Mouse (Mus musculus): ENCODE measurements around the gene Pde6h. TPM values are rescaled to one million over a fixed set of nuclear protein-coding genes. Genes with fewer than 3 reads are reported as not detected.
"Not testable (repeated sequence)": the region's sequence is repeated elsewhere in the genome, so short reads cannot be mapped to it uniquely, and the experiment has no call there.

The Pde6h gene
- total RNA-seq (2021), result not detected
- long read RNA-seq, experiment 1, result 0 reads
- long read RNA-seq, experiment 2, result 0 reads

DNA sequence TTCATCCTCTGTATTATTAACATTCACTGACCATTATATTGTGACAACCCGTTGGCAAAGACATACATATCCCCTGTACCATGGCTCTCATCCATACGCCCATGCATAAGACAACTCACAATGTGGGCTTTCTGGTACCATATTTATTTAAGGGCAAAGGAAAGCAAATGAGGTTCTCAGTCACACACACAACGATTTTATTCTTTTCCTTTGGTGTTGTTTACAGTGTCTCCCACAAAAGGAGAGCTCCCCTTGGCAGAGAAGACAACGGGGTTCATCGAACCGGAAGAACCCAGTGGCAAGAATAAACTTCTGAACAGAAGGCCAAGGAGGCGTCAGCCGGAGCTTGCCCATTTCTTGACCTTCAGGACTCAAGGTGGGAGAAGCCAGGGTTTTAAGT lies at the start of gene Pde6h:
Gene Pde6h, plus strand, starts transcription at position 301 of the 400 bp plus-strand sequence.
- DNase-seq (ENCODE audit: low spot score in 2 of 2), result no peak

DNA sequence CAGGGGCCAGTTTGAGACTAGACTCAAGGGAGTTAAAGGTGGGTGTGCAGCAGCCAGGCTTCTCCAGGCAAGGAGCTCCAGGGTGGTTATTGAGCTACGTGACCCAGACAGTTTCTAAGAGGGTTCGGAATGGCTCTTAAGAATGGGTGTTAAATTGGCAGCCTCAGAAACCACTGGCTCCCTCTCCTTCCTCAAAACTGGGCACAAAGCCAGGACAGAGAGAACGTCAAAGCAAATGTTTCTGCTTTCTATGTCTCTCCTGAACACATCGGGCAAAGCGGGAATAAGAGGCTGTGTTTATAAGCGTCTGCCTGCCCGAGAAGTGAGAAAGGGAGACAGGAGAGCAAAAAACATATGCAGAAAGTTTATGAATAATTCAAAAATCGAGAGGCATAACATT lies 49.0 kb upstream of the Pde6h start:
- DNase-seq (ENCODE audit: low spot score in 2 of 2), result no peak

DNA sequence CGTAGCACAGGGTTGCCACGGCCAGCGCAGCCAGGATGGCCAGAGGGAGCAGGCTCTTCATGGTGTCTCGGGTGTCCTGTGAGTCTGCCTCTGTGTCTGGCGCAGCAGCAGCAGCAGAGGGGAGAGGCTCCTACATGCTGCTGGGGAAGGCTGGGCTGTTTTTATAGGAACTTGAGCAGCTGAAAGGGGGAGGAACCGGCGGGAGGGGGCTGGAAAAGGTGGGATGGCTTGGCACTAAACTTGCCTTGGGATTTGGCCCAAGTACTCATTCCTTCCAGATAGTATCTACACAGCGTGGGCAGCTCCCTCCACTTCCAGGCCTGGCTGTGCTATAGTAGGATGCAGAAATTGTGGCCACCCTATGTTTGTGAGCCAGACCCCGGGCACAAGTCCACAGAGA lies 48.0 kb upstream of the Pde6h start, which contains the start of gene Mgp:
Gene Mgp, minus strand, starts transcription at position 154 of the 400 bp plus-strand sequence.
- DNase-seq (ENCODE audit: low spot score in 2 of 2), result peak in 1 of 2 experiments; percentile 45

DNA sequence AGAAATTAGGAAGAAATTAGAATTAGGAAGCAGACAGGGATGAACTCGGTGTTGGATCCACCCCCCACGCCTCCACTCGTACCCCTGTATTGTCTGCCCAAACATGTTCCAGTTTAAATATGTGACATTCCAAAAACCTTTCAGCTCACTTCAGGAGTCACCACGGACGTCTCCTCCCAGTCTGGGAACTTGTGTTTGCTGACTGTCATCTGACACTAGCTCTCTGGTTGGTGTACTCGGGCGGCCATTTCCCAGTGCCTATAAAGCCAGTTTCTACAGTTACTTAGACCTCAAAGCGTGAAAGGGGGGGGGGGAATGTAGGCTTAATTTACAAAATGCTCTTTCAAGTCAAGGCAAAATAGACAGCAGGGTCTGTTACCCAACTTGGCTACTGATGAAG lies 42.0 kb upstream of the Pde6h start:
- DNase-seq (ENCODE audit: low spot score in 2 of 2), result no peak

DNA sequence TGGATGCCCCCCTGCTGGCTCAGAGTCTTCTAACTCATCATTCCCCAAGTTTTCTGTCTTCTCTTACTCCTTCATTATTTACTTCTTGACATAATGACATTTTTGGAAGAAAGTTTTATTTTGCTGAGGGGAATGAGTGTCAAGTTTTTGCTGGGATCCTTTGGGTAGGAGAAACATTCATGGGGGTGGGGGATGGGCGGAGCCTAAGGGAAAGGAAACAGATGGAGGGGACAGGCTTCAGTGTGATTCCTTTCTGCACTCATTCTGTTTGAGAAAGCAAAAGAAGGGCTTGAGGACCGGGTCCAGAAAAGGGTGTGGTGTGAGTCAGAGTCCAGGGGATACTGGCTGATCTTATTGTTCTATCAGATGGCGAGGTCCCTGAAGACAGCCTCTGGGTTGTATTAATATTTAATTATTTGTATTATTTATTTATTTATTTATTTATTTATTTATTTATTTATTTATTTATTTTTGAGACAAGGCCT lies 40.2 kb upstream of the Pde6h start:
- DNase-seq (ENCODE audit: low spot score in 2 of 2), result no peak

DNA sequence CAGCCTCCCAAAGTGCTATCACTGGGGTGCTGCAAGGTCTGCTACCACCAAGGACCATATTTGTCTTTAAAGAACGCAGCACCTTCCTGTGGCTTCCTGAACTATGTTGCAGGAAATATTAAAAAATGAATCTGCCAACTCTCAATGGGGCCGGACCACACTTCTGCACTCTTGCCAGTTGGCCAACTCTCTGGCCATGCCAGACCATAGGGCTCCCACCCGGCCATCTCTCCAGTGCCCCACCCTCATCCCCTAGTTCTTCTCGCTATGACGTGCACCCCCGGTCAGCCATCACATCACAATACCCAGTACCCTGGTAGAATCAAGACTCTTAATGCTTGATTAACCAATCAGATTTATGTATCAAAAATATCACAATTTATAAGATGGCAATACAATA lies 39.7 kb upstream of the Pde6h start:
- DNase-seq (ENCODE audit: low spot score in 2 of 2), result no peak

DNA sequence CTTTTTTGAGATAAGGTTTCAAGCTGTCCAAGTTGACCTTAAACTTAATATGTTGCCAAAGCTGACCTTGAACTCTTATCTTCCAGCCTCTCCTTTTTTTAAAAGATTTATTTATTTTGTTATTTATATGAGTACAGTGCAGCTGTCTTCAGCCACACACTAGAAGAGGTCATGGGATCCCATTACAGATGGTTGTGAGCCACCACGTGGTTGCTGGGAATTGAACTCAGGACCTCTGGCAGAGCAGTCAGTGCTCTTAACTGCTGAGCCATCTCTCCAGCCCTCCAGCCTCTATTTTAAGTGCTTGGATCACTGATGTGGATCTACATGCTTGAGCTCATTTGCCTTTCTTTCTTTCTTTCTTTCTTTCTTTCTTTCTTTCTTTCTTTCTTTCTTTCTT lies 38.9 kb upstream of the Pde6h start:
- DNase-seq (ENCODE audit: low spot score in 2 of 2), result not testable (repeated sequence)

DNA sequence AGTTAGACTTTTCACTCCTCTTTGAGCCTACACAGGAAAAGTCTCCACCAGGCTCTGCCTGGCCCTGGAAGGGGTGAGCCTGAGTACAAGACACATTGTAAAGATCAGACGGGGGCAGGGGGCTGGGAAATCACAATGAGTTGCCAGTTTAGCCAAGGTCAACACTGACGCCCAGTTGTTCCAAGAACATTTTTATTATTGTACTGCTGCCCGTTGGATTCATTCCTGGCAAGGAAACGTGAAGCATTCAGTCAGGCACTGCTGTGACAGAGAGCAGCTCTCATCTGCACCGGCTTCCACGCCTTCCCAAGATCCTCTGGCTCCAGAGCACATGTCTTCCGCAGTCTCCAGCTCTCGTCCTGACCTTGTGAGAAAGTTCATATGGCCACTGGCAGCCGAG lies 35.8 kb upstream of the Pde6h start:
- DNase-seq (ENCODE audit: low spot score in 2 of 2), result peak in 1 of 2 experiments; percentile 31

DNA sequence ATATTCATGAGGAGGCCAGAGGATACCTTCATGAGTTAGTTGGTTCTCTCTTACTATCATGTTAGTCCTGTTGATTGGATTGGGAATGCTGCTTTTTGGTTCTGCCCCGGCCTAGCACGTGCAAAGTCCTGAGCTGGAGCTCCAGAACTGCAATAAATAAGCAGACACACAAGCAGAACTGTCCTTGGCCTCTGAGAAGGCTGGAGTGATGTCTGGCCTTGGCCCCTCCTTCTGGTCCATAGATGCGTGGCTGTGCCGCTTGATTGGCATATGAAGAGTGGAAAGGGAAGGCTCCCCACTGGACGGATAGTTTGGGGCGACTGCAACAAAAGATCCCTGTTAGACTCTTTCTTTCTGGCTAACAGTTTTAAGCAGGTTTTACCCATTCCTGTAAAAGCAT lies 34.6 kb upstream of the Pde6h start:
- DNase-seq (ENCODE audit: low spot score in 2 of 2), result no peak

DNA sequence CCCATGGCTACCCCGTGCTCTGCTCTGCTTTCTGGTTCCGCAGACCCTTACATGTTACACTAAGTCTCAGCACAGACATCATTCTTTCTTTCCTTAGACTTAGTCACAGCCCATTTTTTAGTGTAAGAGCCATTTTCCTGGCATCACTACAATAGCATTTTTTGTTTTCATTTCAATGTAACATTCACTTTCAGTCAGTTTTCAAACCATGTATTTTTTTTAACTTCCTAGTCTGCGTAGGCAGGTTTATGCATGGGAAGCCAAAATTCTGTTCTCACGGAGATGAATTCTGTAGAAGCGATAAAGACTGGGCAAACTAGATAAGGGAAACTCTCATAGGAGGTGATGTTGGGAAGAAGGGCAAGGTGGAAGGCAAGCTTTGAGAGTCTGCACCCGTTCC lies 34.1 kb upstream of the Pde6h start:
- DNase-seq (ENCODE audit: low spot score in 2 of 2), result no peak

DNA sequence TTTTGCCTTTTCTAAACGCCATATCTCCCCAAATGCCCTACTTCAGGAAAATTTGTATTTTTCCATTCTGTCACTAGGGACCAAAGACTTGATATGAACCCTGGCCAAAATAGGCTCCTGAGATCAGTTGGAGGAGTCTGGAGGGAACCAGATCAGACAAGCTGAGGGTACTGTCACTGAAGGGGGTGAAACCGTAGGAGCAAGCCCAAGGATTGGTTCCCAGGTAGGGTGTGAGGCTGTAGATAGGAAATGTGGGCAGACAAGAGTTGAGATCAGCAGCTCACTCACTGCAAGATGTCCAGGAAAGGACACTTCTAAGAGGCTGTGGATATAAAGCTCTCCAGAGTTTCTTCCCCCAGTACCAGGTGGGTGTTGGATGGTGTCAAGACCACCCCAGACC lies 31.6 kb upstream of the Pde6h start:
- DNase-seq (ENCODE audit: low spot score in 2 of 2), result no peak

DNA sequence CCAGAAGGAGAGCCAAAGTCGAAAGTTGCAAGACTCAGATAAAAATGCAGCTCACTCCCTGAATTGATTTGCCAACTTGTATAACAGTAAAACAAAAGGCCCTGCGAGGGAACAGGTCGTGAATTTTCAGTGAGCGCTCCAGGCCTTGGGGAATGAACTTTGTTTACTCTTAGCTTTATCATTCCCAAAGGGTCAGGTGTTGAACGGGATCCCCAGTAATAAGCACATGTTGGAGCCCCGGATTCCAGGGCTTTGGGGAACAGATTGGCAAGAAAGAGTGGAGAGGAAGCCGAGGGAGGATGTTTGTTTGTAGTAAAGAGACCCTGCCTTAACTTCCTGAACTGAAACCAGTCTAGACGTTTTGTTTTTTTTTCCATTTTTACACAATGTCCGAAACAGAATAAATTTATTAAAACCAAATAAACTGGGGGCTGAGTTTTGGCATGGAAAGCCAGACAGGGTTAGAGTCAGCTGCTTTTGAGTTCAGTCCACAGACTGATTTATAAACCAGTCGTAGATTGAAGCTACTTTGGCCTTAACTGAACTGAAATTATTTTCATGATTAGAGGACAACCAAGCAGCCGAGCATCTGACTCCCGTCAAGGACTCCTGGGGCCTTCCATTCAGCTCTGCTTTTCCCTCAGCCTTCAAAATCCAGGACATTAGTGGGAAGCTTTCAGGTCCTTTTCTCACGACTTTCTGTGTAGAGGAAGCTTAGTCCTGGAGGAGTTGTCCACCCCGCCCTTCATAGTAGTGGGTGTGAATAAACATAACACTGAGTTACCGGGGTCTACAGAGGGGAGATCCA lies 28.9 kb upstream of the Pde6h start:
- no peak for DNase-seq (ENCODE audit: low spot score in 2 of 2)

DNA sequence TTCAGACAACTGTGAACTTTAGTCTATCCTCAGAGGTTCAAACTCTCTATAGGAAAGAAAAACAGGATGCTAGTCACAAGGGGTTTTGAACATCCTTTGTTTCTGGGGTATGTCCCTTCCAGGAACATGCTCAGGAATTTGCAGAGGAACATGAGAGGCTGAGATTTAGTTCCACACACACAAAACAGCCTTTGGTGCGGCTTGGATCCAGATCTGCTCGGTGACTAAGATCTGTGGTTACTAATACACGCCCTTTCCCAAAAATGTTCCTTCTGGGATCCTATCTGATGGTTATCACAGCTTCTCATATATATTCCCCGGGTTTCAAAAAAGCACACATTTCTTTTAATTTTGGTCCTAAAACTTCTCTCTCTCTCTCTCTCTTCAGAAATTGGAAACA lies 25.8 kb upstream of the Pde6h start:
- DNase-seq (ENCODE audit: low spot score in 2 of 2), result no peak

DNA sequence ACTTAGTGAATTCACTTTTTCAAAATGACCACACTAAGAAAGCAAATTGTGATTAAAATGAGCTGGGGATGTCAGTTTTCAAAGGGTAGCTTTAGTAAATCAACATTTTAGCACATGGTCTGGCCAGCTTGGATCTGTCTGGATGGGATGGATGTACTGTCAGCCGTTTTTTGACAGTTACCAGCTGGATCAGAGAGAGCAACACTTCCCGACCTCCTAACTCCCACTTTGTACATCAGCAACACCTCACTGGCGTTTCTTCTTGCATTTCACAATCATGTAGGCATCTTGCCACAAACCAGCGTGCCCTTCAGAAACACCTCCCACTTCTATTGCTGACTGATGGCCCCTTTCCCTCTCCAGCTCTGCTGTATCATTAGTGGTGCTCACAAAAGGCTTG lies 25.4 kb upstream of the Pde6h start:
- no peak for DNase-seq (ENCODE audit: low spot score in 2 of 2)

DNA sequence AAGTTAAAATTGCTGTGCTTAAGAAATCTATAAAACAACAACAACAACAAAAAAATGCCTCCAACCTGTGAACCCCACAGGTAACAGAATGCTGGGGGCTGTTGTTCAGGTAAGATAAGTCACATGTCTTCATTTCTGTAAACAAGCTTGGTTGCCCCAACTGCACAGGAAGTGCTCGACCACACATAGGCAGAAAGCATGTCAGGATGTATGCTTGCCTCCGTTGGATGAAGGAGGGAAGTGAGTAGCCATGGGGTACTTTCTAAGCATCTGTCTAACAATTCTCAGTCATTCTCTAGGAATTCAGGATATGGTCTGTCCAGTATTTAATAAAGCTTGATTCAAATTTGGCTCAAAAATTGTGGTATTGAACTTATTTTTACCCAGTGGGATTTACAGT lies 24.7 kb upstream of the Pde6h start:
- DNase-seq (ENCODE audit: low spot score in 2 of 2), result no peak

DNA sequence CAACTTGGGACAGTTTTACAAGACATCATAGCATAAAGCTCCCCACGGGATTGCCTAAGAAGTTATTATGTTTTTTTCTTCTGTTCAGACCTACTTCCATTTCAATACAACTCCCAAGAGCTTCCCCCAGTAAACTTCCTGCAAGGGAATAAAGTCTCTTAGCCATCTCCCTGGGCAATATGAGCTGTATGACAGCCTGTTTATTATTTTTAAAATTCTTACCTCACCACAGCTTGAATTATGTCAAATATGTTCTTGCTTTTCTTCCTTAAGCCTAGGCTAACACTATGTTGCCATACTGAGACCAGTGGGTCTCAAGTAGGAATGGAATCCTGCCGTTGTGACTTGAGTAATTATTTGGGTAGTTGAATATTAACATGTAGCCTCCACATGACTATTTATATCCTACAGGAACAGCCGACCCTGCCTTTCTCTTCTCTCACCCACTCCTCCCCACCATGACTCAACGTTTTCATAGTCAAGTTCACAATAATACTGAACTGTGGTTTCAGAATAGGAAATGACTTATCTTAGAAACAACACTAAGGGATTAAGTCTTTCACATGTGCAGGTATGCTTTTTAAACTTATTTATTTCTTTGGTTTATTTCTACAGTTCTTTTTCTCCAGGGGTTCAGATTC lies 23.1 kb upstream of the Pde6h start:
- DNase-seq (ENCODE audit: low spot score in 2 of 2), result no peak

DNA sequence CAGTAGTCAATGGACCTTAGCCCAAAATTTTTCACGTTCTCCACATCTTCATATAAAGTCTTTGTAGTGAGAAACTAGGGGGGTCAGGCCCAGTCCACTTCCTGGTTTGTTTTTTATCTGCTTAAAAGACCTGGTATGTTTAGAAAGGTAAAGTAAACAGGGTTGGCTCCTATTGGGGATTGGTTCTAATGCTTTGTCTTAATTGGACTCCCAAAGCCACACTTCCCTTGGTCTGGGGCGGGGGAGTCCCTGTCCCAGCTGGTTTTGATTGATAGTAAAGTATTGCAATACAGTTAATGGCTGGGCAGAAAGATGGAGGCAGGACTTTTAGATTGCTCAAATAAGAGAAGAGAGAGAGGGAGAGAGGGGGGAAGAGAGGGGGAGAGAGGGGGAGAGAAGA lies 22.6 kb upstream of the Pde6h start:
- DNase-seq (ENCODE audit: low spot score in 2 of 2), result no peak

DNA sequence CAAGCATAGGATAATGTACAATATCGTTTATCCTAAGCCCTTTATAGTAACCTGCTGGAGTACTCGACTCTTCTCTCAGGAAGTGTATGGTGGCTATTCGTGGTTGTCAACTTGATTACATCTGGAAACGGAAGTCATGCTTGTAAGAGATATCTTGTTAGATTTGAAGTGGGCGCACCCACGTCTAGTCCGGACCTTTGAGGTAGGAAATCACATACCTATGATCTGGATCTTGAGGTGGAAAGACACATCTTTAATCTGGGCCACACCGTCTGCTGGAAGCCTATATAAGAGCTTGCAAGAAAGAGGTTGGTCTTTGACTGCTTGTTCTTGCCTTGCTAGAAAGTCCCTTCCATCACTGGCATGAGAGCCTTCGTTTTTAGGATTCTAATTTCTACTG lies 21.1 kb upstream of the Pde6h start:
- no peak for DNase-seq (ENCODE audit: low spot score in 2 of 2)

DNA sequence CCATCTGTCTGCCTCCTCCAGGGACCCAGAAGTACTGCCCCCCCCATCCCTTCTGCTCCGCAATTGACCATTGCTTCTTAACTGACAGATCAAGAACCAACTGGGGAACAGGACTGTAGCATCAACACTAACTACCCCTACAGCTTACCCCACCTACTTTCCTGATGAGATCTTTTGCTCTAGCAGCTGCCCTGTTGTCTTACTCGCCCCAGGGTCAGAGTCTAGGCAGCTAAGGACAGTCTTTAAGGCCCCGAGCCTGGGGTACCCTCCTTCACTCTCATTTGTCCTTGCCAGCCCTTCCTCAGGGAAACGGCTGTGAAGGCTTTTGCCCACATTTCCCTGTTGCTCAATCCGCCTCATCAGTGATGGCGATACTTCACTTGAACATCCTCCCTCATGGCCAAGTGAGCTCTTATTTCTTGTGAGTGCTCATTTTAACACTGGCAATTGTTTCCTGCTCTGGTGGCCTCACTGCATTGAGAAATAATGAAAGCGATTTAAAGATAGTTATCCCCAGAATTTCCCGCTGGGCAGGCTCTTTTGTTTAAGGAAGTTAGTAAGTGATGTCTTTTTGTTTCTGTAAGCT lies 19.7 kb upstream of the Pde6h start:
- no peak for DNase-seq (ENCODE audit: low spot score in 2 of 2)

DNA sequence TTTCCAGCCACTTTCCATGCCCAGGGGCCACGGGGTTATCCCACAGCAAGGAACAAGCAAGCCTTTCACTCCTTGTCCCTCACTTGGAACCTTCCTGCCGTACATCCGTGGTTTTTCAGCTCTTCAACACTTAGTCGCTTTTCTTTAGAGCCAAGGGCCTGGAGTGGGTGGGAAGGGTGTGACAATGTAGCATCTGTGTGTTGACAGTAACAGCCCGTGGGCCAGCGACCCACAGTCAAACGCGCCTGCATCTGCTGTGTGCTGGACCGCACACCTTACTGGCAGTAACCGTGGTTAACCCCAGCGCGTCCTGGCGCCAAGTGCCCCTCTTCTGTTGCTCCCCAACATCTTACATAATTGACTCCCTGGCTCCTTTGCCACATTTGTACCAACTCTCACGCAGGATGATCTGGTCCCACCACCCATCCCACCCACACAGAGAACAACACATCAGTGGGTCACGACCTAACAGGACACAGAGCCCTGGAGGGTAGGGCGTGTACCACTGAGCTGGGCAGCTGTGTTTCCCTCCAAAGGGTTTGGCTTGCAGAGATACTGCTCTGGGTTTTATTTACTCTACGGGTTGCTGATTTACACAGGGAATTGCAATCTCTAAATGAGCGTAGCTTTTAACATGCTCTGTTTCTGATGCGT lies 17.2 kb upstream of the Pde6h start:
- DNase-seq (ENCODE audit: low spot score in 2 of 2), result no peak

DNA sequence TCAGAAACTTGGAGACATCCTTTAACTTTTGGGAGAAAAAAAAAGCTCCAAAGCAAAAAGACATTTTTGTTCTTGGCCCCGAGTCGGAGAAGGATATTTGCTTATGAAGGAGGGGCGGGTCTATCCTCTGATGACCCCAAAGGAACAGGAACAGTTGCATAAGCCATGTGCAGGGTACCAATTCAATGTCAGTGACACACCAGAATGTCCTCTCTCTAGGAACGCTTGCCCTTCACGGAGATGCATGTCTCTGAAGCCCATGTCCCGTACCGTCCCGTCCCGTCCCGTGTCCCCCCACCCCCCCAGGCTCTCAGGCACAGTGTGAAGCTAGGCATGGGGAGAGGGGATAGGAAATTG lies 16.7 kb upstream of the Pde6h start:
- no peak for DNase-seq (ENCODE audit: low spot score in 2 of 2)

All from gastrocnemius, postnatal 4 days (tissue).